Mouse (Mus musculus): ENCODE results near the gene Itpkc. TPM values are rescaled to one million over a fixed set of nuclear protein-coding genes. Genes with fewer than 3 reads are reported as not detected.
A peak's percentile ranks its signal among the peaks of the same experiment; 100 is the strongest.

The Itpkc gene
- total RNA-seq, 4 experiments from 2014 or later: 3.5 to 4.6 (median 3.7) TPM

- DNase-seq (ENCODE audit: low spot score in 2 of 2): peak; percentile 77 to 87
Observed at GRCm38 (mm10) chr7:27166229-27166613, 62.2 kb downstream of the Itpkc start.

GRCm38 (mm10) chr7:27165696-27166095 lies 62.8 kb downstream of the Itpkc start:
- no peak for DNase-seq (ENCODE audit: low spot score in 2 of 2)

GRCm38 (mm10) chr7:27165007-27165655 lies 63.3 kb downstream of the Itpkc start:
- DNase-seq (ENCODE audit: low spot score in 2 of 2): peak; percentile 40 to 62

GRCm38 (mm10) chr7:27164112-27164947 lies 64.1 kb downstream of the Itpkc start:
- no peak for DNase-seq (ENCODE audit: low spot score in 2 of 2)

- DNase-seq (ENCODE audit: low spot score in 2 of 2): peak; percentile 41 to 60
Observed at GRCm38 (mm10) chr7:27163450-27163805, 65.0 kb downstream of the Itpkc start.

GRCm38 (mm10) chr7:27162780-27163449 lies 65.5 kb downstream of the Itpkc start:
- no peak for DNase-seq (ENCODE audit: low spot score in 2 of 2)

GRCm38 (mm10) chr7:27161744-27162143 lies 66.7 kb downstream of the Itpkc start:
- DNase-seq (ENCODE audit: low spot score in 2 of 2): no peak

- no peak for DNase-seq (ENCODE audit: low spot score in 2 of 2)
Observed at GRCm38 (mm10) chr7:27160921-27161320, 67.5 kb downstream of the Itpkc start.

- DNase-seq (ENCODE audit: low spot score in 2 of 2): peak; percentile 84
Observed at GRCm38 (mm10) chr7:27159882-27160281, 68.6 kb downstream of the Itpkc start.

- DNase-seq (ENCODE audit: low spot score in 2 of 2): no peak
Observed at GRCm38 (mm10) chr7:27159256-27159655, 69.2 kb downstream of the Itpkc start.

- no peak for DNase-seq (ENCODE audit: low spot score in 2 of 2)
Observed at GRCm38 (mm10) chr7:27158171-27158570, 70.3 kb downstream of the Itpkc start.

Small RNA genes within 50 kb of the gene (microRNA-seq; reads per million reads assigned to microRNA genes)
- gene Mir1191: not detected
- gene Mir3101: not detected

Other genes starting within 250 kb of the Itpkc start
- gene Cyp2a12, start 199.6 kb downstream of the Itpkc start, total RNA-seq (2022): under 1 TPM in 1 of 4 experiments, not detected in 3; 0.40 TPM
- 1 to 10 TPM in 2 of 4 experiments, under 1 TPM in 2; 0.34 to 1.2 (median 0.77) TPM for gene Cyp2f2, start 108.8 kb downstream of the Itpkc start, total RNA-seq (2022)
- not detected for gene Cyp2t4, start 74.9 kb downstream of the Itpkc start, total RNA-seq (2022)
- gene Egln2, start 61.9 kb downstream of the Itpkc start, total RNA-seq (2022): 100 to 1,000 TPM; 119 to 120 (median 119) TPM
- 1 to 10 TPM; 4.3 to 5.8 (median 4.7) TPM for gene Rab4b, start 49.8 kb downstream of the Itpkc start, total RNA-seq (2022)
- gene Gm21983, start 47.6 kb downstream of the Itpkc start, total RNA-seq (2022): not detected
- under 1 TPM in 1 of 4 experiments, not detected in 3; 0.75 TPM for gene Mia, start 47.5 kb downstream of the Itpkc start, total RNA-seq (2022)
- gene BC024978, start 32.9 kb downstream of the Itpkc start, total RNA-seq (2022): 10 to 100 TPM; 13.2 to 20.5 (median 15.1) TPM
- 10 to 100 TPM; 27.9 to 32.9 (median 31.6) TPM for gene Snrpa, start 32.4 kb downstream of the Itpkc start, total RNA-seq (2022)
- 1 to 10 TPM; 2.6 to 3.3 (median 3.0) TPM for gene Coq8b, start 4.4 kb upstream of the Itpkc start, total RNA-seq (2022)
- gene Numbl, start 29.8 kb upstream of the Itpkc start, total RNA-seq (2022): 1 to 10 TPM; 1.5 to 3.4 (median 2.2) TPM
- gene Ltbp4, start 109.0 kb upstream of the Itpkc start, total RNA-seq (2022): 10 to 100 TPM; 33.6 to 50.3 (median 43.1) TPM
- 1 to 10 TPM; 1.8 to 3.9 (median 2.7) TPM for gene Shkbp1, start 127.4 kb upstream of the Itpkc start, total RNA-seq (2022)
- under 1 TPM in 1 of 4 experiments, not detected in 3; 0.53 TPM for gene Gm20479, start 128.8 kb upstream of the Itpkc start, total RNA-seq (2022)
- not detected for gene Sptbn4, start 219.0 kb upstream of the Itpkc start, total RNA-seq (2022)
- 10 to 100 TPM in 3 of 4 experiments, 1 to 10 TPM in 1; 9.9 to 14.4 (median 11.3) TPM for gene Blvrb, start 219.3 kb upstream of the Itpkc start, total RNA-seq (2022)
- 1 to 10 TPM; 3.8 to 5.3 (median 4.3) TPM for gene Sertad3, start 245.1 kb upstream of the Itpkc start, total RNA-seq (2022)